Mouse (Mus musculus) adrenal gland, postnatal 10 days (tissue): ENCODE data around the gene Rsph6a. TPM values are rescaled to one million over a fixed set of nuclear protein-coding genes. Genes with fewer than 3 reads are reported as not detected.

ENCODE experiments used
- DNase-seq: peaks from one replicate; pipeline ENCODE4 v3.0.0; 2021; ENCODE audit warnings: mixed read lengths
- total RNA-seq, 2 experiments: library from RNA; stranded (reverse); gene quantifications; 2 replicates each; pipeline ENCODE4 v1.2.3; 2021

Rsph6a gene
- total RNA-seq, 2 experiments from 2014 or later: not detected

DNA sequence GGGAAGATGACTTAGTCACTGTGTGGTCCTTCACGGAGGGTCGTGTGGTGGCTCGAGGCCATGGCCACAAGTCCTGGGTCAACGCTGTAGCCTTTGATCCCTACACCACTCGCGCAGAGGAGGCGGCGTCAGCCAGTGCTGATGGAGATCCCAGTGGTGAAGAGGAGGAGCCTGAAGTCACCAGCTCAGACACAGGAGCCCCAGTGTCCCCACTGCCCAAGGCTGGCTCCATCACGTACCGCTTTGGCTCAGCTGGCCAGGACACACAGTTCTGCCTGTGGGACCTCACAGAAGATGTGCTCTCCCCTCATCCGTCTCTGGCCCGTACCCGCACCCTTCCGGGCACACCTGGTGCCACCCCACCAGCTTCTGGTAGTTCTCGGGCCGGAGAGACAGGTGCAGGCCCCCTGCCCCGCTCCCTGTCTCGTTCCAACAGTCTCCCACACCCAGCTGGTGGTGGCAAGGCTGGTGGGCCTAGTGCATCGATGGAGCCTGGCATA, 26.0 kb downstream of the Rsph6a start:
- DNase-seq: no peak

DNA sequence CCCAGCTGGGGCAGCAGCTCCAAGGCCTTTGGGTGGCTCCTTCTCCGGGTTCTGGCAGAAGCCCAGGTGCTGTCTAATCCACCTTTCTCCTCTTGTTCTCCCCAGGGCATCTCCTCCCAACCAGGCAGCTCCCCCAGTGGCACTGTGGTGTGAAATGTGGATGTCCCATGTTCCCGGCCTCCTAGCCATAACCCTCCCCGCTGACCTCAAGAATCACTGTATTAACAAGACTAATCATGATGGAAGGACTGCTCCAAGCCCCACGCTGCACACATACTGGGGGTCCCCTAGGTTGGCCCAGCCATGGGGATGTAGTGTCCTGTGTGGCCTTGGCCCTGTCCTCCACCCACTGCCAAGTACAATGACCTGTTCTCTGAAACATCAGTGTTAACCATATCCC, 27.7 kb downstream of the Rsph6a start:
- DNase-seq: no peak

DNA sequence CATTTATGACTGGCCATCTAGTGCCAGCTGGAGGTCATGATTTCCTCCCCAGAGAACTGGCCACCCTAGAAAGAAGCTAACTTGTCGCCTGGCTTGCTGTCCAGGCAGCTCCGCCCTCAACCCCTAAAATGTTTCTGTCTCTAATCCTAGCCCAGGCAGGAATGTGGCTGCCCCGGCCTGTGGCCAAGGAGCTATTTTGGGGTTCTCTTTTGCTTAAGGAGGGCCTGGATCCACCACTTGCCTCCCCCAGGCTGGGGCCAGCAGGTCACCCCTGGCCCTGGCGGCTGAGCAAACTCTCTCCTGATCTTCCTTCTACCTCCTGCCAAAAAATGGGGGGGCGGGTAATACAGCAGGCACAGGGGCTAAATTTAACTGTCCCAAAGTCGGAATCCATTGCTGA, 28.6 kb downstream of the Rsph6a start:
- DNase-seq: peak; percentile 48

DNA sequence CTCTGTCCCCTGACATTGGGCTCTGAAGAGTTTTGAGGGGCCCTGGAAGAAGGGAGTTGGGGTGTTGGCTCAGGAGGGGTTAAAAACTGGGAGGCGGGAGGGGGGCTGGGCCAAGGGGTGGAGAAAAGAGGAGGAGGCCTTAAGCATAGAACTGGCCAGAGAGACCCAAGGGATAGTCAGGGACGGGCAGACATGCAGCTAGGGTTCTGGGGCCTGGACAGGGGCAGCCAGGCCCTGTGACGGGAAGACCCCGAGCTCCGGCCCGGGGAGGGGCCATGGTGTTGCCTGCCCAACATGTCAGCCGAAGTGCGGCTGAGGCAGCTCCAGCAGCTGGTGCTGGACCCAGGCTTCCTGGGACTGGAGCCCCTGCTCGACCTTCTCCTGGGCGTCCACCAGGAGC, 29.2 kb downstream of the Rsph6a start, which contains the start of gene Dmpk:
Dmpk (plus strand) TSS at position 149 of the 400 bp plus-strand sequence.
- peak; percentile 77 for DNase-seq

DNA sequence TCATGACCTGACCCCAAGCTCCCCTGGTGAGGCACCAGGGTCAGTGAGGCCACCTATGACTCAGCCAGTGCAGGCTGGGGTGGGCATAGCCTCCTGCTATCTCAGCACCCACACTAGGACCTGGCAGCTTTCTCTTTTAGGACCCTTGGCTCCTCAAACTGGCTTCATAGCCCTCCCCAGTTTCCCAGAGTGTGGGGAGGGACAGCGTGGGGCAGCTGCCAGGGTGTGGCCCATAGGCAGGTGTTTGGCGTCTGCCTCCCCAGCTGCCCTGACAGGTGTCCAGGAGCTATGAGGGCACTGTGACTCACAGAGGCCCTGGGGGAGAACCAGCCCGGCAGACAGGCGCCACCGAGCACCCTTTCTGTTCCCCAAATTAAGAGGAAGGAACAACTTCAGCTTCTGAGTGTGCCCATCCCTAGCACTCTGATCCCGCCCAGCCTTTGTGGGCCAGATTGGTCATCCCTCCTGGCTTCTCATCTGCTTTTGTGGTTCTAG, 29.8 kb downstream of the Rsph6a start:
- DNase-seq: peak; percentile 50

DNA sequence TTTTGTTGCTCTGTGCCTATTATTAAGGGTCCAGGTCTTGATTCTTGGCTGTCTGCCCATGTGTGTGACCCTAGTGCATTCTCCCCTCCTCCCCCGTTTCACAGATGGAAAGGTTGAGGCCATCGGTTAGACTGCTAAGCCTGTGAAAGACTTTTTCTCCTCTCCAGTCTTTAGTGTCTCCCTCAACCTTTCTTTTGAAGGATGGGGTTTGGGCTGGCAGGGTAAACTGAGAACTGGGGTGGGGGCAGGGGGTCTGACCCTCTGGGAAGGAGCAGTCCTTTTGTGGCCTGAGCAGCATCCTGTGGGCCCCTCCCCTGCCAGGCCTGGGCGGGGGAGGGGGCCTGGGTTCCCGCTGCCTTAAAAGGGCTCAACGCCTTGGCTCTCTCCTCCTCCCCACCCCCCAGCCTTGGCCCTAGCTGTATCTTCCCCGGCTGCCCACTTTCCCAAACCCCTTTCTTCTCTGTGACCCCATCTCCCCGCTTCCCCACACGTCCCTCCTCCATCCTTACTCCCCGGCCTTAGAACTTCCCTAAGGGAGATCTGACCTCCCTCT, 30.5 kb downstream of the Rsph6a start:
- no peak for DNase-seq

DNA sequence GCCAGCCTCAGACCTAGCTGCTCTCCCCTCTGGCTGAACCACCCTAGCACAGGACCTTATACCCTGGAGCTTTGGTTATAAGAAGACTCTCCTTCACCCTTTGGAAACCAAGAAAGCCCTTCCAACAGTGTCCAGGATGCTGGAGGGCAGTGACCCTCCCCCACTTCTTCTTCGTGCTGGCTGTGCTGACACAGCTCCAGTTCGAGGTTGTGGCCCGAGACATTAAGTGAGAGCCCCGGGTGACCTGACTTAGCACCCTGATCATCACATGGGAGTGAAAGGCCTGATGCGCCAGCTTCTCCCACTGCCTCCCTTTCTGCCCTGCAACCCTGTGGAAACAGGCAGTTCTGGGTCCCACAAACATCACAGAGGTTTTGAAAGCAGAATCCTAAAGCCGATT, 31.0 kb downstream of the Rsph6a start:
- DNase-seq: no peak

DNA sequence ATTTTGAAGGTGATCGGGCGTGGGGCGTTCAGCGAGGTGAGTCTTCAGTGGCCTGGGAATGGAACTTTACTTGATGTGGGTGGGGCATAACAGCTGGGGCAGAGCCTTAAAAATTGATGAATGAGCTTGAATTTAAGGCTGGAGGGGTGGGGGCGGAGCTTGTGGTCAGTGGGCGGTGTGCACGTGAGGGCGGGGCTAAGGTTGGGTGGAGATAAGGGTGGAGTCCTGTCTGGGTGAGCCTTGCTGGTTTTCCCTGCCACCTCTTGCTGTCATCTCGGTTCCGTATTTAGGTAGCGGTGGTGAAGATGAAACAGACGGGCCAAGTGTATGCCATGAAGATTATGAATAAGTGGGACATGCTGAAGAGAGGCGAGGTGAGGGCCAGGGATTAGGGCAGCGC, 31.6 kb downstream of the Rsph6a start:
- peak; percentile 85 for DNase-seq

DNA sequence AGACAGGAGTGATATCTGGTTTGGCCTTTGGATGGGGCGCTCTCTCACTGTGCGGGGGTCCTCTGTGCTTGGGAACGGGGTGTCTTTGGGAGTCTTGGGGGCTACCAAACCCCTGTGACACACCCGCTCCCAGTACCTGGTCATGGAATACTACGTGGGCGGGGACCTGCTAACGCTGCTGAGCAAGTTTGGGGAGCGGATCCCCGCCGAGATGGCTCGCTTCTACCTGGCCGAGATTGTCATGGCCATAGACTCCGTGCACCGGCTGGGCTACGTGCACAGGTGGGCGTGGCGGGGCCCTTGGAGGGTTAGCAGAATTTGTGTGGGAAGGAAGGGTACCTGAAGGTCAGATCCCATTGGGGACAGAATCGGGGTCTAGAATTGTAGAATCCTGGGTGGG, 32.3 kb downstream of the Rsph6a start:
- no peak for DNase-seq

DNA sequence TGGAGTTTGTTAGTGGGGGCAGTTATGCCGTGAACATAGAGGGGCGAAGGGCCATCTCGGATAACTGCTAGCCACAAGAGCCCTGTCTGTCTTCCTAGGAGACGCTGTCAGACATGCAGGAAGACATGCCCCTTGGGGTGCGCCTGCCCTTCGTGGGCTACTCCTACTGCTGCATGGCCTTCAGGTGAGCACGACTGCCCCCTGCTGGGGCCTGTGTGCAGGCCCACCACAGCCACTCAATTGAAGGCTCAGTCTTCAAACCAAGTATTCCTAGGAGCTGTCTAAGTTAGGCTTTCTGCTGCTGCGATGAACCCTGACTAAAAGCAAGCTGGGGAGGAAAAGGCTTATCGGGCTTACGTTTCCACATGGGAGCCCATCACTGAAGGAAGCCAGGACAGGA, 34.3 kb downstream of the Rsph6a start:
- peak; percentile 81 for DNase-seq

DNA sequence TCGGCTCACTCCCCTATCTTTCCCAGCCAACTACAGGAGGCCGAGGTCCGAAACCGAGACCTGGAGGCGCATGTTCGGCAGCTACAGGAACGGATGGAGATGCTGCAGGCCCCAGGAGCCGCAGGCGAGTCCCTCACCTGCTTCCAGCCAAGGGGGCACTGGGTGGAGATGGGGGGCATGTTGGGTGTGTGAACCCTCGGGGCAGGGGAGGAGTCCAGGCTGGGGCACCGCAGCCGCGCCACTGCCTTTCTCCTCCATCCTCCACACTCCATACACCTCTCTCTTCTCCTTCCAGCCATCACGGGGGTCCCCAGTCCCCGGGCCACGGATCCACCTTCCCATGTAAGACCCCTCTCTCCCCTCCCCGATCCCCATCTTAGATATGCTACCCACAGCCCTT, 37.4 kb downstream of the Rsph6a start:
- no peak for DNase-seq

DNA sequence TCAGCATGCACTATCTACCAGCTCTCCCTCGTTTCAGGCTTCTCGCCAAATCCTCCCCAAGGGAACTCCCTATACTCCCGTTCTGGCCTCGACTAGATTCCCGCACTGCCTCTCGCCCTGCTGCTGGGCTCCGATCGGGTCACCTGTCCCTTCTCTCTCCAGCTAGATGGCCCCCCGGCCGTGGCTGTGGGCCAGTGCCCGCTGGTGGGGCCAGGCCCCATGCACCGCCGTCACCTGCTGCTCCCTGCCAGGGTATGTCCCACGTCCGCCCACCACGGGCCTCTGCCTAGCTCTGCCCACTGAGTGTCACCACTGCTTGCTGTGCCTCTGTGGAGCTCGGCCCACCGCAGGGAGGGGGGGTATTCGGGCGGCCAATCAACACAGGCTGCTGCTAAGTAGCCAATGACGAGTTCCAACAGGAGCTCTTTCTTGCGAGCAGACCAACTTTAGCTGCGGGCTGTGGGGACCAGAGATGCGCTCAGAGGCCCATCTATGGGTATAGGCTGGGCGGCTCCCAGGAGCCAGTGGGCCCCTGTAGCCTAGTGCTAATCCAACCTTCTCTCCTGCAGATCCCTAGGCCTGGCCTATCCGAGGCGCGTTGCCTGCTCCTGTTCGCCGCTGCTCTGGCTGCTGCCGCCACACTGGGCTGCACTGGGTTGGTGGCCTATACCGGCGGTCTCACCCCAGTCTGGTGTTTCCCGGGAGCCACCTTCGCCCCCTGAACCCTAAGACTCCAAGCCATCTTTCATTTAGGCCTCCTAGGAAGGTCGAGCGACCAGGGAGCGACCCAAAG, 38.1 kb downstream of the Rsph6a start:
- DNase-seq: peak; percentile 69

DNA sequence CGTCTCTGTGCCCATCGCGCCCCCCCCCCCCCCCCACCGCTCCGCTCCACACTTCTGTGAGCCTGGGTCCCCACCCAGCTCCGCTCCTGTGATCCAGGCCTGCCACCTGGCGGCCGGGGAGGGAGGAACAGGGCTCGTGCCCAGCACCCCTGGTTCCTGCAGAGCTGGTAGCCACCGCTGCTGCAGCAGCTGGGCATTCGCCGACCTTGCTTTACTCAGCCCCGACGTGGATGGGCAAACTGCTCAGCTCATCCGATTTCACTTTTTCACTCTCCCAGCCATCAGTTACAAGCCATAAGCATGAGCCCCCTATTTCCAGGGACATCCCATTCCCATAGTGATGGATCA, 38.7 kb downstream of the Rsph6a start:
- DNase-seq: peak; percentile 94

DNA sequence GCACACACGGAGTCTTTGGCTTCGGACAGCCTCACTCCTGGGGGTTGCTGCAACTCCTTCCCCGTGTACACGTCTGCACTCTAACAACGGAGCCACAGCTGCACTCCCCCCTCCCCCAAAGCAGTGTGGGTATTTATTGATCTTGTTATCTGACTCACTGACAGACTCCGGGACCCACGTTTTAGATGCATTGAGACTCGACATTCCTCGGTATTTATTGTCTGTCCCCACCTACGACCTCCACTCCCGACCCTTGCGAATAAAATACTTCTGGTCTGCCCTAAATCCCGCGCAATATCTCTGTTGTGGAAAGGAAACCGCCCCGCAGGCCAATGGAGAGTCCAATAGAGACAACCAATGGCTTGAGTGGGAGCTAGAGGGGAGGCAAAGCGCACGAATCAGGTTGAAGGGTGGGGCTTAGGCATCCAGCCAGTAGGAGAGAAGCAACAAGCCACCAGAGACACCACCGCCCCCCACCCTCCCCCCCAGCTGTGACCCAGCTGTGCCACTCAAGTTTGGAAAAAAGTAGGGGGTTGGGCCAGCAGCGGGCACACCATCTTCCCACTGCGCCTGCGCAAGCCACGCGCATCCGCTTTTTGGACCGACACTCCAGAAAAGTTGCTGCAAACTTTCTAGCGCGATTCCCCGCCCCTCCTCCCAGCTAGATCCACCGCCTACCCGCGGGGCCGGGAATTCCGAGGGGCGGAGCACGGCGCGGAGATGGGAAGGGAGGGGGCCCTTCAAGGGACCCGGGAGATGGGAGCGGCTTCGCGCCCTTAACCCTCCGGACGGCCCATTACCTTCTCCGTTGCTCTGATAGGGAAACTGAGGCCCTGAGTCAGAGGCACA, 39.3 kb downstream of the Rsph6a start:
- peak; percentile 98 for DNase-seq

DNA sequence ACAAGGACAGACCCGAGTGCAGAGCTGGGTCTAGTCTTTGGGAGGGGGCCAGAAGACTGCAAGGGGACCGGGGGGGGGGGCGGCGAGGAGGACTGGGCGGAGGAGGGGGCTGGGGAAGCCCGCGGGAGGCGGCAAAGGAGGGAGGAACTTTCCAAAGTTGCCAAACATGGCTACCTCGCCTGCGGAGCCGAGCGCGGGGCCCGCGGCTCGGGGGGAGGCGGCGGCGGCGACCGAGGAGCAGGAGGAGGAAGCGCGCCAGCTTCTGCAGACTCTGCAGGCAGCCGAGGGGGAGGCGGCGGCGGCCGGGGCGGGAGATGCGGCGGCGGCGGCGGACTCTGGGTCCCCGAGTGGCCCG, 40.0 kb downstream of the Rsph6a start, which contains the start of gene Six5:
Six5 (plus strand) TSS at position 124 of the 355 bp plus-strand sequence.
- DNase-seq: no peak

DNA sequence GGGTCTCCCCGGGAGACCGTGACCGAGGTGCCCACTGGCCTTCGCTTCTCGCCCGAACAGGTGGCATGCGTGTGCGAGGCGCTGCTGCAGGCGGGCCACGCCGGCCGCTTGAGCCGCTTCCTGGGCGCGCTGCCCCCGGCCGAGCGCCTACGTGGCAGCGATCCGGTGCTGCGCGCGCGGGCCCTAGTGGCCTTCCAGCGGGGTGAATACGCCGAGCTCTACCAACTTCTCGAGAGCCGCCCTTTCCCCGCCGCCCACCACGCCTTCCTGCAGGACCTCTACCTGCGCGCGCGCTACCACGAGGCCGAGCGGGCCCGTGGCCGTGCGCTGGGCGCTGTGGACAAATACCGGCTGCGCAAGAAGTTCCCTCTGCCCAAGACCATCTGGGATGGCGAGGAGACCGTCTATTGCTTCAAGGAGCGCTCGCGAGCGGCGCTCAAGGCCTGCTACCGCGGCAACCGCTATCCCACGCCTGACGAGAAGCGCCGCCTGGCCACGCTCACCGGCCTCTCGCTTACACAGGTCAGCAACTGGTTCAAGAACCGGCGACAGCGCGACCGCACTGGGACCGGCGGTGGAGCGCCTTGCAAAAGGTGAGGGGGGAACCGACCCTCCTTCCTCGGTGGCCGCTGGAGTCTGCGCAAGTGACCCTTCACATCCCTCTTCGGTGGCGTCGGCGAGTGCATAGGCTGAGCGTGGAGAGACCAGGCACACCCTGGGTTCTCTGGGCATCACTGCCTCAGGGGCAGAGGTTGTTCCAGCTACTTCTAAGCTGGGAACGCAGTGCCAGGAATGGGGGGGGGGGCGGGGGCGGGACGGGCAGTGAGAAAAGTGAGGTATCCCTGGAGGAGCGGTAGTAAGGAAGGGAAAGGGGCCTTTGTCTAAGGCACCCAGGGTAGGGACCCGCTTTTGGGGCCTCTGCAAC, 40.6 kb downstream of the Rsph6a start:
- DNase-seq: peak; percentile 73

DNA sequence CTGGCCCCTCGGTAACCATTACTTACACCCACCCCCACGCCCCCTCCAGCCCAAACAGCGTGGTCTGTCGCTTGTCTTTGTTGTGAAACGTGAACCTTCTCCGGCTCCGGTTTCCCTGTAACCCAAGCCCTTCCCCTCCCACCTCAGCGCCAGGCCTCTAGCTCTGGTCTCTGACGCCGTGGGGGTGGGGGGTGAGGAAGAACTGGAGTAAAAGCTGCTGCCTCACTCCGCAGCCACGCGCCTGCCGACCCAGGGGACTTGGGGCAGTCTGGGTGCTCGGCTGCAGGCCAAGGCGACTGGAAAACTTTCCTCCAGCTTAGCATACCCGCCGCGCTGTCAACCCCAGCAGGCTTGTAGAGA, 41.2 kb downstream of the Rsph6a start:
- DNase-seq: peak; percentile 89

DNA sequence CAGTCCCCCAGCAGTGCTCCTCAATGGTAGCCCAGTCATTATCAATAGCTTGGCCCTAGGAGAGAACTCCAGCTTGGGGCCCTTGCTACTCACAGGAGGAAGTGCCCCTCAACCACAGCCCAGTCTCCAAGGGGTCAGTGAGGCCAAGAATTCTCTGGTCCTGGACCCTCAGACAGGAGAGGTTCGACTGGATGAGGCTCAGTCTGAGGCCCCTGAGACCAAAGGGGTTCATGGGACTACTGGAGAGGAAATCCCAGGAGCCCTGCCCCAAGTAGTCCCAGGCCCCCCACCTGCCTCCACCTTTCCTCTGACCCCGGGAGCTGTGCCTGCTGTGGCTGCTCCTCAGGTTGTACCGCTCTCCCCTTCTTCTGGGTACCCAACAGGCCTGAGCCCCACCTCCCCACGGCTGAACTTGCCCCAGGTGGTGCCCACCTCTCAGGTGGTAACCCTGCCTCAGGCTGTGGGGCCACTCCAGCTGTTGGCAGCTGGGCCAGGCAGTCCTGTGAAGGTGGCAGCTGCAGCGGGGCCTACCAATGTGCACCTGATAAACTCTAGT, 42.0 kb downstream of the Rsph6a start:
- DNase-seq: no peak

DNA sequence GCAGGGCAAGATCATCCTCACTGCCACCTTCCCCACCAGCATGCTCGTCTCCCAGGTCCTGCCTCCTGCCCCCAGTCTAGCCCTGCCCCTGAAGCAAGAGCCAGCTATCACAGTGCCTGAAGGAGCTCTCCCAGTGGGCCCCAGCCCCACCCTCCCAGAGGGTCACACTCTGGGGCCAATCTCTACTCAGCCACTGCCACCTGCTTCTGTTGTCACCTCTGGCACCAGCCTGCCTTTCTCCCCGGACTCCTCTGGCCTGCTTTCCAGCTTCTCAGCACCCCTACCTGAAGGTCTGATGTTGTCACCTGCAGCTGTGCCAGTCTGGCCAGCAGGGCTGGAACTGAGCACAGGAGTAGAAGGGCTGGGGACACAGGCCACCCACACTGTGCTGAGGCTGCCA, 42.7 kb downstream of the Rsph6a start:
- no peak for DNase-seq

DNA sequence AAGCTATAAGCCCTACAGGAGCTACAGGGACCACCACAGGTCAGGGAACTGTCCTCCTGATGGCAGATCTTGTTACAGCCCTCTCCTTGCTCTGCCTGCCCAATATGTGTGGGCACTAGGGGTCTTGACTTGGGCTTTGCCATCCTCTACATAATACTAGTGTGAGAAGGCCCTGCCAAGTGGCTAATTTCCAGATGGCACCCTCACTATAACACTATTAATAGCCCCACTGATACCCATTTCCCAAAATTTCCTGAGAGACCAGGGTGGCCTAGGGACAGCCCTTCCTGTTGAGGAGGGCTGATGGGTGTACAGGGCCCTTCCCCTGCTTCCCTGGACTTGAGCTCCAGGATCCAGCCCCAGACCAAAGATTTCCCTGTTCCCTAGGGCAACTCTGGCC, 43.4 kb downstream of the Rsph6a start:
- DNase-seq: no peak

DNA sequence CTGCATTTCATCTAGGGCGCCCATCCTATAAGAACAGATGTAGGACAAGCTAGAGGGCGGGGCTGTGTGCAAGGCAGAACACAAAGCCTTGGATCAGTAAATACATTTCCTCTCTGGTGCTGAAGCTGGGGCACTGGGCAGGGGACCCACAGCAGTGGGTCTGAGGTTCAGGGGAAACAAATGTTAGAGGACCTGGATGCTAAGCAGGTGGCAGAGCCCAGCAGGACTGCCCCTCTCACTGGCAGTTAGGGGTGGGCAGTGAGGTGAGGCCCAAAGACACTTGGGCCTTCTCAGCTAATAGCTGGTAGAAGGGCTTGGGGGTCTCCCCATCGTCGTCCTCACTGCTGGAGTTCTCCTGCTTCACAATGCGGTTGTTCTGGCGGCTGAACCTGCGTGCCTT, 44.3 kb downstream of the Rsph6a start:
- DNase-seq: no peak

DNA sequence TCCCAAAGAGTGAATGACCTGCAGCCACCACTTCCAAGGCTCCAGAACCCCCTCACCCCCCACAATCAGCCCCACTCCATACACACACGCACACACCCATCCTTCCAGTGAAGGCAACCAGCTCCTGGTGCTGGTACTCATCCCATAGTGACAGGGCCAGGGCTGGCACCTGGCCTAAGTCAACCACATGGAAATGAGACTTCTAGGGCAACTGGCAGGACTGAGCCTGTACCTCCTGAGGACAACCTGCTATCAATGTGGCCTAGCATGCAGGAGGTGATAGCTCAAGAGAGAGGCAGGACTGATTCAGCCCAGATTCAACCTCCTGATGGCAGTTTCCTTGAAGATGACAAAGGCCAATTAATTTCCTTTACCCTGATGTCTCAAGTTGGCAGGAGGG, 45.8 kb downstream of the Rsph6a start:
- no peak for DNase-seq
